Mouse (Mus musculus): ENCODE data around the gene Nefh.

DNA sequence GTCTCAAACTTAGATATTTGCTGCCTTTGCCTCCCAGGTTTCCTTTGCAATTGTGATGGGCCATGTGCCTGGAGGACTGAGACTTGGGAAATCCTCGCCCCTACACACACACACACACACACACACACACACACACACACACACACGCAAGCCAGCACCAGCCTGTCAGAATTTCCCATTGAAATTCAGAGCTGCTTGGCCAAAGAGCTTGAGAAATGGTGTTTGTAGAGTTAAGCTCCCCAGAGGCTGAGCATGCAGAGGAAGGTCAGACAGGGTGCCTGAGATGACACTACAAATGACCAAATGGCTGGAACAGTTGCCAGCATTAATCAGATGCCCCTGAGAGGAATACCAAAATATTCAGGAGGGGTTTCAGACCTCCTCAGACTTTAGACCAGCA is 18.5 kb upstream of the Nefh start:
- TF ChIP-seq CTCF (IDR thresholded peaks at IDR 0.05) (no peak), EP300 (IDR thresholded peaks at IDR 0.05) (no peak)
